Mouse (Mus musculus) intestine, embryonic 16.5 days (tissue): Measurements from ENCODE around the gene Dand5. TPM values are rescaled to one million over a fixed set of nuclear protein-coding genes. Genes with fewer than 3 reads are reported as not detected.

Experiments used
- ATAC-seq: fragments of 200-750 bp; cut with Nextera tagmentation; 2 replicates; pipeline ENCODE4 v1.8.0; 2017; ENCODE audit warnings: moderate TSS enrichment, moderate library complexity
- H3K27ac ChIP-seq: fragments of 300-500 bp; sonication (generic); 2 replicates; pipeline ENCODE4 v1.5.1; 2014; ENCODE audit warnings: mild to moderate bottlenecking, low read length
- H3K27me3 ChIP-seq: fragments of 300-500 bp; sonication (generic); replicated peaks from 2 replicates; pipeline ENCODE4 v1.6.1; 2014; ENCODE audit warnings: low read length, control low read depth, mixed read lengths; ENCODE audit not compliant: control insufficient read depth, insufficient read depth
- H3K36me3 ChIP-seq: fragments of 300-500 bp; sonication (generic); 2 replicates; pipeline ENCODE4 v1.6.1; 2014; ENCODE audit warnings: low read length, control low read depth; ENCODE audit not compliant: control insufficient read depth, insufficient read depth
- H3K4me1 ChIP-seq: fragments of 300-500 bp; sonication (generic); 2 replicates; pipeline ENCODE4 v1.6.1; 2014; ENCODE audit warnings: low read length, control low read depth, mixed read lengths; ENCODE audit not compliant: control insufficient read depth, insufficient read depth
- H3K4me2 ChIP-seq: fragments of 300-500 bp; sonication (generic); 2 replicates; pipeline ENCODE4 v1.6.1; 2014; ENCODE audit warnings: low read depth, low read length, control low read depth
- H3K4me3 ChIP-seq: fragments of 300-500 bp; sonication (generic); 2 replicates; pipeline ENCODE4 v1.5.1; 2014; ENCODE audit warnings: mild to moderate bottlenecking, low read length
- H3K9ac ChIP-seq: fragments of 300-500 bp; sonication (generic); 2 replicates; pipeline ENCODE4 v1.6.1; 2014; ENCODE audit warnings: low read depth, low read length
- H3K9me3 ChIP-seq: fragments of 300-500 bp; sonication (generic); 2 replicates; pipeline ENCODE4 v1.6.1; 2016; ENCODE audit warnings: low read length, control low read depth; ENCODE audit not compliant: control insufficient read depth
- WGBS: fragments of 180-500 bp; shearing (Covaris S2); extraction: QIAGEN DNeasy Blood & Tissue Kit; methylation state at CpG from one replicate; pipeline ENCODE4 v1.1.7; 2014; 5-methylcytosine and 5-hydroxymethylcytosine counted together
- polyA plus RNA-seq: library from polyadenylated mRNA; unstranded; fragments of >200 nt; fragmentation: Nextera tagmentation; extraction: Ambion mirVana; gene quantifications from 2 replicates; pipeline ENCODE4 v1.2.1, GENCODE M21; 2015

The Dand5 gene
- polyA plus RNA-seq, 1 experiment from 2014 or later, result 4.4 TPM

DNA sequence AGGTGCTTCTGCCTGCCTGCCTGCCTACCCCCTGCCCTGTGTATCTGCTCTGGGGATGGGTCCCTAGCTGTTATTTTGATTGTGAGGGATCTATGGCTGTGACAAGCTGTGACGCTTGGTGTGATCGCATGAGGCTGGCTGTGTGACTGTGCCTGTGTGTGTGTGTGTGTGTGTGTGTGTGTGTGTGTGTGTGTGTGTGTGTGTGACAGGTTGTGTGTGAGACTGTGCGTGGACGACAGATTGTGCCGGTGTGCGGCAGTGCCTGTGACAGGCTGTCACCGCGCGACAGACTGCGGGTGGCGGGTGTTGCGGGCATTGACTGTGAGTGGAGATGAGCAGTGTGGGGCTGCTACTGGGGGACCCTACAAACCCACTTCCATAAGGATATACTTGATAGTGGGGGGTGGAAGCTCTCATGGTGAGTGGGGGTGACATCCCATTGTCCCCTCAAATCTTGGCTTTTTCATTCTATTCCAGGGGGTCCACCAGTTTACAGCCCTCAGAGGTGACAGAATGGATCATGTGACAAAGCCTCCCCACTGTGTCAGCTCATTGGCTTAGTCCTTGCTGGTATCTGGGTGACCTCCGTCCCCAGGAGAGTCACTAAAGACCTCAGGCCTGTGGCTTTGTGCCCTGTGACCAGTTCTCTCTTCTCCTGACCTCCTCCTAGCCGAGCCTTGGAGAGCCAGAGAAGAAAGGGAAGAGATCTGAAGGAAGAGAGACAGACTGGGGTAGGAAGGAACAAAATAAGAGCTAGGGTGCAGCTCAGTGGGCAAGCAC, 34.9 kb downstream of the Dand5 start:
- no peaks in the 10 kb centered on the region for H3K36me3 ChIP-seq
- no peaks in the 10 kb centered on the region for H3K9me3 ChIP-seq
- H3K4me1 ChIP-seq, result peaks cover 14% of the 10 kb centered on the region
- no peak for ATAC-seq
- H3K9ac ChIP-seq, result no peak overlapping the region
- WGBS, result 35% methylated on average over 13 of the region's 14 CpGs
- H3K4me3 ChIP-seq, result no peak overlapping the region
- H3K27me3 ChIP-seq, result peaks cover 78% of the 10 kb centered on the region
- H3K4me2 ChIP-seq, result no peak overlapping the region
- H3K27ac ChIP-seq, result no peak overlapping the region

DNA sequence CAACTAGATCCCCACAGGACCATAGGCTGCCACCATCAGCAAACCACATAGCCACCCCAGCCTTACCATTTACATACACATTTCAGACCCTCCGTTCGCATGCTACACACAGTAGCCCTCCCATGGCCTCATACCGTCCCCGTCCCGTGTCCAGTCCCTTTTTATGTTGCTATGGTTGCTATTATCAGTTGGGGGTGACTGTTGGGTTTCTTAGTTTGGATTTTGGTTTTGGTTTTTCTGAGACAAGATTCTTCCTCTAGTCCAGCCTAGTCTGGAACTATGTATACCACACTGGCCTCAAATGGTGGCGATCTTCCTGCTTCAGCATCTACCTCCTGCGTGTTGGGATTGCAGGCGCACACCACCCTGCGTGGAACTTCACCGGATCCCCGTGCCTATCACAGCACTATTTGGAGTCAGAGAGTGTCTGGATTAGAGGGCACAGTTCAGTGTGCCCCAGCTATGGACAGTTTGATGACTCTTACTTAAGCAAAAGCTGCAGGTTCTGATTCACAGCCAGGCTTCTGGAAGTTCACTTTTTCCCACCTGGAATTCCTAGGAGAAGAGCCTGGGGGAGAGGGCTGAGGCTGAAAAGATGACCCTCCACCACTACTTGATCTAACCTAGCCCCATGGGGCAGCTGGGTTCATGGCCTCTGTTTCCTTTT, 35.7 kb downstream of the Dand5 start:
- ATAC-seq, result no peak
- Histone ChIP-seq H3K4me2 (no peak overlapping the region), H3K27me3 (peaks cover 86% of the 10 kb centered on the region), H3K9ac (no peak overlapping the region), H3K27ac (no peak overlapping the region), H3K9me3 (no peaks in the 10 kb centered on the region), H3K36me3 (no peaks in the 10 kb centered on the region), H3K4me3 (no peak overlapping the region), H3K4me1 (peaks cover 14% of the 10 kb centered on the region)
- 20% methylated on average over 11 of the region's 11 CpGs for WGBS

DNA sequence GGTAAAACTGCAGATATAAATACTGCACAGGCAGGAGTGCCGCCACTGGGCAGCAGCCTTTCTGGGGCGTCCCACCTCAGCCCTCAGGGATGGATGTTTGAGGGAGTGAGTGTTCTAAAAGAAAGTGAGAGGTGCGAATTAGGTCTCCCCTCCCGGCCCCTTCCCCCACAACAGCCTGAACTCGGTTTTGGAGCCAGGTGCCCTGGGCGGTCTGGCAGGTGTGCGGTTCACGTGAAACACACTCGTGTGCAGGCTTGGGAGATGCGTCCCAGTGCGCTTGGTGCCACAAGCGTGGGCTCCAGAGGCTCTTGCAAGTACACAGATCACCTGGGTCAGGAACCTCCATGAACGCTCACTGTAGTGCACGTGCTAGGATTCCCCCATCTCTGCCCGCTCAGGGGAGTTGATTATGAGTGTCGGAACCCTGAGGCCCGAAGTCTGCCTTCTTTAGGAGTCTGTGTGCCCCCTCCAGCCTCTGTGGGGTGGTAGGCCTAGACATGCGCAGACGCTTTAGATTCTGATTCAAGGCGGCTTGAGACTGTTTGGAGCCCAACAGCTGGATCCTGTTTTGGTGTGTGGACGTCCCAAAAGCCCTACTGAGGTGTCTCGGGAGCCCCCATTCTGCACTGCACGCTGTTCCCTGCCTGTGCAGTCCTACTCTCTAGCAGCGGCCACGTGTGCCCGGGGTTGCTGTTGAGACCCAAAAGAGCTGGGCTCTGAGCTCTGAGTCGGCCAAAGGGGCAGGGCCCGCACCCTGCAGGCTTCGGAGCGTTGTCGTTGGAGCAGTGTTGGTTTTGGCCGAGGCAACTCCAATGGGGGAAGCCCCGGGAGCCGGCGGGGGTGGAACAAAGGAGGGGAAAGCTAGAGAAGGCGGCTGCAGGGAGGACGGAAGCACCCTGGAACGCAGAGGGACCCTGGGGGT, 36.6 kb downstream of the Dand5 start:
- H3K9ac ChIP-seq, result no peak overlapping the region

DNA sequence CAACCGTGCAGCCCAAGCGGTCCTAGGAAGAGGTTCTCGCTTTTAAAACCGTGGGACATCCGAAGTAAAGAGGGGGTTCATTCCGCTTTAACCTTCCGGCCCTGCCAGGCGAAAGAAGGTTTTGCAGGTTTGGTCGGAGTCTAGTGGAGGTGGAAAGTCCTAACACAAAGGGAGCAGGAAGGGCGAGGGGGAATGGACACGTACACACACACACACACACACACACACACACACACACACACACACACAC, 37.2 kb downstream of the Dand5 start:
- H3K27ac ChIP-seq, result no peak overlapping the region
- H3K9ac ChIP-seq, result no peak overlapping the region
- H3K36me3 ChIP-seq, result no peaks in the 10 kb centered on the region
- H3K4me1 ChIP-seq, result peaks cover 12% of the 10 kb centered on the region
- H3K27me3 ChIP-seq, result peaks cover 95% of the 10 kb centered on the region
- H3K4me2 ChIP-seq, result no peak overlapping the region
- no peaks in the 10 kb centered on the region for H3K9me3 ChIP-seq
- 16% methylated on average over 11 of the region's 11 CpGs for WGBS
- H3K4me3 ChIP-seq, result no peak overlapping the region
- no peak for ATAC-seq

More for the DNA sequence above, 36.6 kb downstream of the Dand5 start:
- peaks cover 14% of the 10 kb centered on the region for H3K4me1 ChIP-seq
- no peak overlapping the region for H3K27ac ChIP-seq
- ATAC-seq, result no peak
- peak overlapping the region; percentile 3; the same call in 1 of the 2 replicates for H3K4me2 ChIP-seq
- 7% methylated on average over 38 of the region's 38 CpGs for WGBS
- H3K4me3 ChIP-seq, result no peak overlapping the region
- H3K36me3 ChIP-seq, result no peaks in the 10 kb centered on the region
- H3K9me3 ChIP-seq, result no peaks in the 10 kb centered on the region
- peaks cover 89% of the 10 kb centered on the region for H3K27me3 ChIP-seq

DNA sequence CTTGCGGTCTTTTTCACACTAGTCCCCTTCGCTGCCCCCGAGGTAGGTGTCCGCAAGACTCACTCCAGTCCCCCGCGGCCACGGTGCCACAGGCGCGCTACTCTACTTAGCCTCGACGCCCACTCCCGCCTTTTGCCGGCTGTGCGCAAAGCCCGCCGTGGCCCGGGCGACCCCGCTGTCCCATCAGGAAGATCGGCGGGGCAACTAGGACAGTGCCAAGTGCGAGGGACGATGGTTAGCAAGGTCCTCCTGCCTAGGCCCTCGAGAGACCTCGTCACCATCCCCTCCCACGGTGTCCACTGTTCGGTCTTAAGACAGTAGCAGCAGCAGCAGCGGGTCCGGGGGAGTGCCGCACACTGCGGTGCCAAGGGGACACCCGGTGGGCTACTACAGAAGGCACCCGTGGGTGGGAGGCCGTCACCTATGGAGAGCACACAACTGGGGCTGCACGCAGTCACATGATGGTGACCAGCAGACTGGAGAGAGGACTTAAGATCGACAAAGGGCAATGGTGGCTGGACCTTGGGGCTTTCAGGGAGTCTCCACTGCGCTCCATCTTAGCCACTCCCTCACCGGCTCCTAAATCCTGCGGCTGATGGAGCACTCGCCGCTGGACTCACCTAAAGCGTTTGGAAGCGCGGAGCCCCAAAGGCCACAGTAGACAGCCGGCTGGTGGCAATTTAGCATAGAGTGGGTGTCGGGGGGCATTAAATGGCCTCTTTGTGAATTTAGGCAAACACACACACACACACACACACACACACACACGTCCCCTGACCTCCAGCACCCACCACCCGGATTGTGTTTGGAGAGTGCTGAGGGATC, 37.7 kb downstream of the Dand5 start:
- H3K4me1 ChIP-seq, result peaks cover 12% of the 10 kb centered on the region
- no peak overlapping the region for H3K4me2 ChIP-seq

DNA sequence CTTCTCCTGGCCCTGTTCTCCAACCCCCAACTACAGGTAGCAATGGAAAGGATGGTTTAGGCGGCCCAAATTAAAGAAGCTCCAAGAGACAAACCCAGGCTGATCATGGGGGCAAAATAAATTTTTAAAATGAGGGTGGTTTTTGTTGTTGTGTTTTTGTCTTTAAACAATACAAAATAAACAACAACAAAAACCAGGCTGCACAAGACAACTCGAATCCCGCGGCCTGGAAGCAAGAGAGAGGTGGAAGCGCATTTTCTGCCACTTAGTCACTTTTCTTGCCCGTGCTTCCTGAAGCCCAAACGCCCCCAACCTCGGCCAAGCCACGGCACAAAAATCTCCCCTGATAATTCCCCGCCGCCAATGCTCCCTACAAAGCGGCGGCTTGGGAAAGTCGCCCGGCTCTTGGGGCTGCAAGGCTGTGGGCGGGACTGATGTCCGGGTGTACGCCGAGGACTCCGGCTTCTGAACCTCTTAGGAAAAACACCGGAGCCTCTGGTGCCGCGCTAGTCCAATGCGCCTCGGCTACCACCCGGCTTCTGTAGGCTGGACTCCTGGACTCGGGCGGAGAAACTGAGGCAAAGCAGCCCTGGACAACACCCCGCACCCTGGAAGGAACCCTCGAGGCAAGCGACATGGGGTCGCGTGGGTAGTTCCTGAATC, 38.6 kb downstream of the Dand5 start:
- WGBS, result 8% methylated on average over 33 of the region's 33 CpGs
- H3K36me3 ChIP-seq, result no peaks in the 10 kb centered on the region
- no peak overlapping the region for H3K9ac ChIP-seq
- no peak overlapping the region for H3K4me2 ChIP-seq
- no peak for ATAC-seq
- no peak overlapping the region for H3K27ac ChIP-seq
- H3K27me3 ChIP-seq, result peaks cover 91% of the 10 kb centered on the region
- no peaks in the 10 kb centered on the region for H3K9me3 ChIP-seq
- peaks cover 9% of the 10 kb centered on the region for H3K4me1 ChIP-seq
- H3K4me3 ChIP-seq, result no peak overlapping the region

More for the DNA sequence above, 37.7 kb downstream of the Dand5 start:
- no peaks in the 10 kb centered on the region for H3K36me3 ChIP-seq
- H3K9me3 ChIP-seq, result no peaks in the 10 kb centered on the region
- peaks cover 93% of the 10 kb centered on the region for H3K27me3 ChIP-seq
- H3K9ac ChIP-seq, result no peak overlapping the region
- WGBS, result 9% methylated on average over 48 of the region's 48 CpGs
- no peak overlapping the region for H3K4me3 ChIP-seq
- ATAC-seq, result no peak
- H3K27ac ChIP-seq, result no peak overlapping the region

DNA sequence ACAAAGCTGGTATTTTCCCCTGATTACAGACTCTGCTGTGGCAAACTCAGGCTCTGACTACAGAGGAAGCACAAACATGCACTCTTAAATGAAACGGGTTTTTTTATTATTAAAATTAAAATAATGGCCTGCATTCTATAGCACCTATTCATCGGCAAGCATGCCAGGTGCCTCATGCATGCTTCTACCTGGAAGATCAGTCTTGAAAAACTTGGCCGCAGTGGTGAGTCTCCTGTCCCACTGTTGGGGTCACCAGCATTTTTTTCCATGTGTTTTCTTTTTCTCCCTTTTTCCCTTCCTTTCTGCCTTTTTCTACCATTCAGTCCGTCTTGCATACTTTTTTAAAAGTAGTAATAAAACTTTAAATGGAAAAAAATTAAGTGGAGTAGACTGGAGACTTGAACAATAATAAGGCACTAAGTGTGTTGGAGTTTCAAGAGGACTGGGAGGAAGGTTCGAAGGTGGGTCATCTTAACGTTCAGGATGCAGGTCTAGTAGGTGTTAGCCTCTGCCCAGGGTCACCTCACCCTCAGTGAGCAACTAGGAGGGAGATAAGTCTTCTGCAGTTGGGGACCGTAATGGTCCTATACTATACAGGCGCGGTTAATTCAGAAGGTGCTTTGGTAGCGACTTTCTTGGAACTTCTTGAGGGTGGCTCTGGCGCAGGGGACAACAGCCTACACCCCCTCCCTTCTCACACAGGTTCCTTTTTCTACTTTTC, 39.3 kb downstream of the Dand5 start:
- Histone ChIP-seq H3K4me1 (peaks cover 8% of the 10 kb centered on the region), H3K9ac (no peak overlapping the region), H3K9me3 (no peaks in the 10 kb centered on the region), H3K4me2 (no peak overlapping the region), H3K27me3 (peaks cover 88% of the 10 kb centered on the region), H3K36me3 (no peaks in the 10 kb centered on the region), H3K27ac (no peak overlapping the region), H3K4me3 (no peak overlapping the region)
- ATAC-seq, result no peak
- 17% methylated on average over 11 of the region's 11 CpGs for WGBS

DNA sequence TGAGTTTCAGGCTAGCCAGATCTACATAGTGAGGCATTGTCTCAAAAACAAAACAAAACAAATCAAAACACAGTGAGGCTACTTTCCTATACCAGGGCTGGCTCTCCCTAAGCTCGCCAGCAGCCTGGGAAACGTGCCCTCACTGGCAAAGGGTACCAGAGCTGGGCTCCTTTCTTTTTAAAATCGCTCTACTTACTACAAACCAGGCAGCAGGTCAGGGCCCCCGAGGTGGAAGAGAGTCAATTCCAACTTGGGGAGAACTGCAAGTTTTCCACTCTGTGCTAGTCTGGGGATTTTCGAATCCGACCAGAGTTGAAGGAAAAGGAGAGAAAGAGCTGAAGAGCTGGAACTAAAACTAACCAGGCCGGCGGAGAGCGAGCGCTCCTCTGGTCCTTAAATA, 39.9 kb downstream of the Dand5 start:
- H3K4me3 ChIP-seq, result no peak overlapping the region
- H3K27ac ChIP-seq, result no peak overlapping the region
- WGBS, result 24% methylated on average over 10 of the region's 10 CpGs
- H3K4me2 ChIP-seq, result no peak overlapping the region
- no peaks in the 10 kb centered on the region for H3K9me3 ChIP-seq
- ATAC-seq, result no peak
- H3K9ac ChIP-seq, result no peak overlapping the region
- H3K36me3 ChIP-seq, result no peaks in the 10 kb centered on the region
- H3K4me1 ChIP-seq, result peaks cover 8% of the 10 kb centered on the region
- peaks cover 88% of the 10 kb centered on the region for H3K27me3 ChIP-seq
